Mouse (Mus musculus) cerebellum, postnatal 14 days (tissue): ENCODE measurements around the gene Olfr799.

ENCODE experiments used
- DNase-seq, 2 experiments: peaks; one replicate each; pipeline ENCODE4 v3.0.0; 2021; ENCODE audit warnings: mixed read lengths in 2 of 2

Olfr799 gene

GRCm38 (mm10) chr10:129637184-129637583, at the start of gene Olfr799:
TSS of gene Olfr799 (plus strand) at chr10:129637484.
- no peak for DNase-seq

- no peak for DNase-seq
Observed at GRCm38 (mm10) chr10:129612470-129612869, 24.8 kb upstream of the Olfr799 start, which contains the start of gene Olfr796. TSS of gene Olfr796 (minus strand) at chr10:129612570.

GRCm38 (mm10) chr10:129621724-129622123, 15.6 kb upstream of the Olfr799 start:
- no peak for DNase-seq

- no peak for DNase-seq
Observed at GRCm38 (mm10) chr10:129623251-129623650, 14.0 kb upstream of the Olfr799 start.

- no peak for DNase-seq
Observed at GRCm38 (mm10) chr10:129627834-129628233, 9.4 kb upstream of the Olfr799 start, which contains the start of gene Olfr798. TSS of gene Olfr798 (minus strand) at chr10:129627934.

GRCm38 (mm10) chr10:129651763-129652162, 14.5 kb downstream of the Olfr799 start:
- DNase-seq, result no peak

- no peak for DNase-seq
Observed at GRCm38 (mm10) chr10:129657394-129657793, 20.1 kb downstream of the Olfr799 start, which contains the start of gene Olfr800. TSS of gene Olfr800 (plus strand) at chr10:129657694.

- no peak for DNase-seq
Observed at GRCm38 (mm10) chr10:129673765-129674164, 36.5 kb downstream of the Olfr799 start, which contains the start of gene Olfr801. TSS of gene Olfr801 (minus strand) at chr10:129673865.

- DNase-seq, result no peak
Observed at GRCm38 (mm10) chr10:129688069-129688468, 50.8 kb downstream of the Olfr799 start, which contains the start of gene Olfr802. TSS of gene Olfr802 (minus strand) at chr10:129688169.

- DNase-seq, result no peak
Observed at GRCm38 (mm10) chr10:129694186-129694585, 56.9 kb downstream of the Olfr799 start, which contains the start of gene Olfr803. TSS of gene Olfr803 (minus strand) at chr10:129694286.
